Mouse (Mus musculus): ENCODE data around the gene Agap2. TPM values are rescaled to one million over a fixed set of nuclear protein-coding genes. Genes with fewer than 3 reads are reported as not detected.

The Agap2 gene
- polyA plus RNA-seq, 1 experiment = 0.85 TPM

DNA sequence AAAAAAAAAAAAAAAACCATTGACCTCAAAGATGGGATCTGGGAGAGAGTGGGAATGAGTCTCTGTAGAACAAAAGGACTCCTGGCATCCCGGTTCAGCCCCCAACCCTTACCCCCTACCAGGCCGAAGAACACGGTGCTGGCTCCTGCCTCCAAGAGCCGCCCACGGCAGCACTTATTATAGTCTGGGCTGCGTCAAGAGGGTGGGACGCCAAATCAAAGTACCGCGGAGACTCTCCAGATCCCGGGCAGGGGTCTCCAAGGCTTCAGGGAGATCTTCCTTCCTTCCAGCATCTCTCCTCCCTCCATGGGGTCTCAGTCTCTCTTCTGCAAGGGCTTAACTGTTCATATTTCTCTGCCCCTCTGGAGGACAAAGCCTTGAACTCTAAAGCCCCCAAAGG is 2.4 kb downstream of the Agap2 start:
- no peaks in the 10 kb centered on the region for H3K36me3 ChIP-seq (ENCODE audit: control insufficient read depth, insufficient read depth, low read length, poor library complexity, severe bottlenecking)
- H3K9me3 ChIP-seq (replicated peaks; ENCODE audit: control insufficient read depth, insufficient read depth, low read length, poor library complexity, severe bottlenecking) = no peaks in the 10 kb centered on the region
- no peak overlapping the region for H3K4me3 ChIP-seq (ENCODE audit: low read depth, low read length)
- H3K27me3 ChIP-seq (ENCODE audit: control insufficient read depth, insufficient read depth, low read length, poor library complexity, severe bottlenecking) = peaks cover 15% of the 10 kb centered on the region
- H3K27ac ChIP-seq (ENCODE audit: insufficient read depth, low read length) = no peak overlapping the region
- TF ChIP-seq CTCF (IDR thresholded peaks at IDR 0.05; ENCODE audit: low read depth, low read length) (no peak), EP300 (IDR thresholded peaks at IDR 0.05; ENCODE audit: insufficient read depth, low read depth, low read length) (no peak), POLR2A (IDR thresholded peaks at IDR 0.05; ENCODE audit: insufficient read depth, low read length) (no peak)
- H3K9ac ChIP-seq (ENCODE audit: low read depth, poor library complexity, severe bottlenecking) = no peak overlapping the region
- no peaks in the 10 kb centered on the region for H3K4me1 ChIP-seq (ENCODE audit: control insufficient read depth, insufficient read depth, low read length)

DNA sequence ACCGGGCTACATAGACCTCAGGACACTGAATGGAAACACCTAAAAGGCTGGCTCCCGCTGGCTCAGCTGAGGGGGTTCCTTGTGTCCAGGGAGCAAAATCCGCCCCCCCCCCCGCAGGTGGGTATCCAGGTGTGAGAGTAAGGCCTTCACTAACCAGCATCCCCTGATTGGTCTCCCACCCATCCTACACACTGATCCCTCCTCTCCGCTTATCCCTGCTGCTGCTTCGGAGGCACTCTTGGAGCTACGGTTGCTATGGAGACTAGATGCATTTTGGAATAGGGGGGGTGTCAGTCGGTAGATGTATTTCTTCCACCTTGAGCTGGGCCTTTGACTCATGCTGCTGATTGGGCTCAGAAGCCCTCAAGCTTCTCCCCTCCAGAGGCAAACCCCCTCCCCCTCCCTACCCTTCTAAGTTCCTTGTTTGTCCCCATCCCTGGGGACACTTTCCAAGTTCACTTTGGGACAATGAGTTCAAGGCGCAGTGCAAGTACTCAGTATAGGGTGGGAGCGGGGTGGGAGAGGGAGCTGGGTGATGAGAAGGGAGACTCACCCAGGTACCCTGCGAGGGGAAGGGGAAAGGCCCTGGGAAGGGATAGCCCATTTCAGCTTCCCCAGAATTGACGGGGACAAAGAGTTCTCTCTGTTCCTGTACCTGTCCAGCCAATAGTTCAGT is 3.1 kb downstream of the Agap2 start:
- Histone ChIP-seq H3K27me3 (ENCODE audit: control insufficient read depth, insufficient read depth, low read length, poor library complexity, severe bottlenecking) (peaks cover 15% of the 10 kb centered on the region), H3K4me3 (ENCODE audit: low read depth, low read length) (no peak overlapping the region; the same call in 1 of the 2 replicates), H3K9ac (ENCODE audit: low read depth, poor library complexity, severe bottlenecking) (no peak overlapping the region), H3K27ac (ENCODE audit: insufficient read depth, low read length) (no peak overlapping the region), H3K9me3 (replicated peaks; ENCODE audit: control insufficient read depth, insufficient read depth, low read length, poor library complexity, severe bottlenecking) (no peaks in the 10 kb centered on the region), H3K4me1 (ENCODE audit: control insufficient read depth, insufficient read depth, low read length) (no peaks in the 10 kb centered on the region), H3K36me3 (ENCODE audit: control insufficient read depth, insufficient read depth, low read length, poor library complexity, severe bottlenecking) (no peaks in the 10 kb centered on the region)
- TF ChIP-seq CTCF (IDR thresholded peaks at IDR 0.05; ENCODE audit: low read depth, low read length) (no peak), POLR2A (IDR thresholded peaks at IDR 0.05; ENCODE audit: insufficient read depth, low read length) (no peak), EP300 (IDR thresholded peaks at IDR 0.05; ENCODE audit: insufficient read depth, low read depth, low read length) (no peak)

DNA sequence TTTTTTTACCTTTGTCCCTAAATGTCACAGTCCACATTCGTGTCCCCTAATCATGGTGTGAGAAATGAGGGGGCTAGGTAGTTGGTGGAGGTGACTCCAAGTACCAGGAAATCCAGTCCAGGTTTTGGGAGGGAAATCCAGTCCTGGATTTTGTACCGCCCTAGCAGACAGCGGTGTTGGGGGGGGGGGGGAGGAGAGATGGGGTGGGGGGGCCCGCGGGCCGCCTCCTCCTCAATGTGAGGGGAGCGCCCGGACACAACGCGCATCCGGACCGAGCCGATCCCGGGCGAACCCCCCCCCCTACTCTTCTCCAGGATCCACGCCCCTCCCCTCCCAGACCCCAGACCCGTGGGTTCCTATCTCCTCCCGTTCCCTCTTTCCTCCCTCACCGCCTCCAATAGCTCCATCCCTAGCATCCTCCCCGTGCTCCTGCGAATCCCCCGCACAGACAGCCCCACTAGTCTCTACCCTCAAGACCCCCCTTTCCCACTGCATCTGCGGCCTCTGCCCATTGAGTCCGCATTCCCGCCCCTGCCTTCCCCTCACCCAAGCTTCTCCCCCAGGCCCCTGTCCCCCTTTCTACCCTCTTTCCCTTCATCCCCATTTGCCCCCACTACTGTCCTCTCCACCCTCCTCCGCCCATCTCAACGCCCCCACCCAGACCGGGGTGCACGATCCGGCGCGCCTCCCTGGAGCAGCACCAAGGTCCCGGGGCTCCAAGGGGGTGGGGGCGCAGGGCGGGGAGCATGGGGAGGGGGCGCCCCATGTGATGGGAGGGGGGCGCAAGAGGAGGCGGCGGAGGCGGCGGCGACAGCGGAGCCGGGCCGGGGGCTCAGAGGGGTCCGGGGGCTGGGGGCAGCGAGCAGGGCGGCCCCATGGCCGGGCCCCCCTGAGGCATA is 3.8 kb downstream of the Agap2 start:
- Histone ChIP-seq H3K4me3 (ENCODE audit: low read depth, low read length) (peak overlapping the region; percentile 56), H3K36me3 (ENCODE audit: control insufficient read depth, insufficient read depth, low read length, poor library complexity, severe bottlenecking) (no peaks in the 10 kb centered on the region), H3K9ac (ENCODE audit: low read depth, poor library complexity, severe bottlenecking) (peak overlapping the region; percentile 42), H3K4me1 (ENCODE audit: control insufficient read depth, insufficient read depth, low read length) (no peaks in the 10 kb centered on the region), H3K27me3 (ENCODE audit: control insufficient read depth, insufficient read depth, low read length, poor library complexity, severe bottlenecking) (peaks cover 15% of the 10 kb centered on the region), H3K27ac (ENCODE audit: insufficient read depth, low read length) (no peak overlapping the region), H3K9me3 (replicated peaks; ENCODE audit: control insufficient read depth, insufficient read depth, low read length, poor library complexity, severe bottlenecking) (no peaks in the 10 kb centered on the region)
- TF ChIP-seq EP300 (IDR thresholded peaks at IDR 0.05; ENCODE audit: insufficient read depth, low read depth, low read length) = no peak
- TF ChIP-seq POLR2A (IDR thresholded peaks at IDR 0.05; ENCODE audit: insufficient read depth, low read length) = no peak
- no peak for TF ChIP-seq CTCF (IDR thresholded peaks at IDR 0.05; ENCODE audit: low read depth, low read length)

DNA sequence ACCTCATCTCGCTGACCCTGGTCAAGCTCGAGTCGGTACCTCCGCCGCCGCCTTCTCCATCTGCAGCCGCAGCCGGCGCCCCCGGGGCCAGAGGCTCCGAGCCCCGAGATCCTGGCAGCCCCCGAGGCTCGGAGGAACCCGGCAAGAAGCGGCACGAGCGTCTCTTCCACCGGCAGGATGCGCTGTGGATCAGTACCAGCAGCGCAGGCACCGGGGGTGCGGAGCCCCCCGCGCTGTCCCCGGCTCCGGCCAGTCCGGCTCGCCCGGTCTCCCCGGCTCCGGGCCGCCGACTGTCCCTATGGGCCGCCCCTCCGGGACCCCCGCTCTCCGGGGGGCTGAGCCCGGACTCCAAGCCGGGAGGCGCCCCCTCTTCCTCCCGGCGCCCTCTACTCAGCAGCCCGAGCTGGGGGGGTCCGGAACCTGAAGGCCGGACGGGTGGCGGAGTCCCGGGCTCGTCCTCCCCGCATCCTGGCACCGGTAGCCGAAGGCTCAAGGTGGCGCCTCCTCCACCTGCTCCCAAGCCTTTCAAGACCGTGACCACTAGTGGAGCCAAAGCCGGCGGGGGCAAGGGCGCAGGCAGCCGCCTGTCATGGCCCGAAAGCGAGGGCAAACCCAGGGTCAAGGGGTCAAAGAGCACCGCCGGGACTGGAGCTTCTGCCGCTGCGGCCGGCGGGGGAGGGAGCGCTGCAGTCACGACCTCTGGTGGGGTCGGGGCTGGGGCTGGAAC is 4.7 kb downstream of the Agap2 start:
- no peak for TF ChIP-seq POLR2A (IDR thresholded peaks at IDR 0.05; ENCODE audit: insufficient read depth, low read length)
- no peak for TF ChIP-seq CTCF (IDR thresholded peaks at IDR 0.05; ENCODE audit: low read depth, low read length)
- TF ChIP-seq EP300 (IDR thresholded peaks at IDR 0.05; ENCODE audit: insufficient read depth, low read depth, low read length) = no peak
- Histone ChIP-seq H3K4me1 (ENCODE audit: control insufficient read depth, insufficient read depth, low read length) (no peaks in the 10 kb centered on the region), H3K9ac (ENCODE audit: low read depth, poor library complexity, severe bottlenecking) (peak overlapping the region; percentile 42), H3K4me3 (ENCODE audit: low read depth, low read length) (peak overlapping the region; percentile 47), H3K36me3 (ENCODE audit: control insufficient read depth, insufficient read depth, low read length, poor library complexity, severe bottlenecking) (no peaks in the 10 kb centered on the region), H3K27ac (ENCODE audit: insufficient read depth, low read length) (no peak overlapping the region), H3K9me3 (replicated peaks; ENCODE audit: control insufficient read depth, insufficient read depth, low read length, poor library complexity, severe bottlenecking) (no peaks in the 10 kb centered on the region), H3K27me3 (ENCODE audit: control insufficient read depth, insufficient read depth, low read length, poor library complexity, severe bottlenecking) (peaks cover 15% of the 10 kb centered on the region)

DNA sequence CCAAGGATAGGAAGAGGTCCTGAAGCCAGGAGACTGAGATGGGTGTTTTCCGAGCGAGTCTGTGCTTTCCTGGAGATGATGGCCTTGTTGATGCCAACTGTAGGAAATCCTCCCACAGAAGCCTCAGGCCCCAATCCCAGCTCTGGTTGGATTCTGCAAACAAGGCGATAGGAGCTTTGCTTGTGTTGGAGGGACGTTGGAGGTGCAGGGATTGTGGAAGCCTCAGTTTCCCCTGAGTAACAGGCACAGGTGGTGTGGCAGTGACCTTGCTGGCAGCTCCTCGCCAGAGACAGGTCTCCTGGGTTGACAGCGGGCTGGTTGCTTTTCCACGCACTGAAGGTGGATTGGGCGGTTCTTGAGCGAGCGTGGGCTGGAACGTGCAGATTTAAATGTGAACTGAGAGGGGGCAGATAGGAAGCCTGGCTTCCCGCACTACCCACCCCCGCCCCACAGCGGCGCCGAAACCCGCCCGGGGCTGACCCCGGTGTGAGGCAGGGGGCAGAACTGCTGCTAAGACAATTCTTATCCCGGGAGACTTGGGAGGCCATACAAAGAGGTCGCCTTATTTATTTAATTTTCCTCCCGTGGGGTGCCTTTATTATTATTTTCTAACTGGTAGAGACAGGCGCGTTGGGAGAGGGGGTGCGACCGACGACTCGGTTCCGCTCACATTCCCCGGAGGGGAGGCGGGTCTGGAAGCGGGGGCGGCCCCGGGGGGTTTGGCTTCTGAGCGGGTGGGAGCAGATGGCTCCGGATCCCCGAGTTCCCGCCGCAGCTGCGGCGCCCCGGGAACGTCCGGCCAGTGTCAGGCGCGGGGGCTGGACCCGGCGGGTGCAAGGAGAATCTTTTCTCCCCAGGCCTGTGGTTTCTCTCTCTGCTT is 6.1 kb downstream of the Agap2 start:
- Histone ChIP-seq H3K27me3 (ENCODE audit: control insufficient read depth, insufficient read depth, low read length, poor library complexity, severe bottlenecking) (peaks cover 15% of the 10 kb centered on the region), H3K4me1 (ENCODE audit: control insufficient read depth, insufficient read depth, low read length) (no peaks in the 10 kb centered on the region), H3K4me3 (ENCODE audit: low read depth, low read length) (no peak overlapping the region), H3K9ac (ENCODE audit: low read depth, poor library complexity, severe bottlenecking) (0 out of 2 replicates have a peak overlapping the region, but pooled peaks have one; percentile 37), H3K9me3 (replicated peaks; ENCODE audit: control insufficient read depth, insufficient read depth, low read length, poor library complexity, severe bottlenecking) (no peaks in the 10 kb centered on the region), H3K36me3 (ENCODE audit: control insufficient read depth, insufficient read depth, low read length, poor library complexity, severe bottlenecking) (no peaks in the 10 kb centered on the region), H3K27ac (ENCODE audit: insufficient read depth, low read length) (no peak overlapping the region)
- no peak for TF ChIP-seq CTCF (IDR thresholded peaks at IDR 0.05; ENCODE audit: low read depth, low read length)
- no peak for TF ChIP-seq POLR2A (IDR thresholded peaks at IDR 0.05; ENCODE audit: insufficient read depth, low read length)
- no peak for TF ChIP-seq EP300 (IDR thresholded peaks at IDR 0.05; ENCODE audit: insufficient read depth, low read depth, low read length)

Data from ES-Bruce4 (cell line).